Mouse (Mus musculus): ENCODE data around the gene Ttll5. TPM values are rescaled to one million over a fixed set of nuclear protein-coding genes. Genes with fewer than 3 reads are reported as not detected.
A peak's percentile ranks its signal among the peaks of the same experiment; 100 is the strongest.

Ttll5 gene
- polyA plus RNA-seq, 2 experiments, result 13.9 to 16.3 TPM

- ATAC-seq (ENCODE audit: low FRiP score, low read depth), result no peak
- Histone ChIP-seq H3K9ac (ENCODE audit: low read depth, low read length, severe bottlenecking) (no peak overlapping the region), H3K27ac (replicated peaks; ENCODE audit: low read depth, low read length) (no peak overlapping the region), H3K36me3 (ENCODE audit: control insufficient read depth, insufficient read depth, low read length) (no peaks in the 10 kb centered on the region), H3K27me3 (ENCODE audit: control insufficient read depth, insufficient read depth, low read length) (no peaks in the 10 kb centered on the region), H3K4me2 (replicated peaks; ENCODE audit: low read depth, low read length, severe bottlenecking) (no peak overlapping the region), H3K4me3 (replicated peaks; ENCODE audit: low read length) (no peak overlapping the region), H3K9me3 (ENCODE audit: control insufficient read depth, low read length) (no peaks in the 10 kb centered on the region), H3K4me1 (ENCODE audit: control insufficient read depth, insufficient read depth, low read length) (peaks cover 18% of the 10 kb centered on the region)
- TF ChIP-seq POLR2A (IDR thresholded peaks at IDR 0.05; ENCODE audit: borderline replicate concordance, extremely low read depth, insufficient read depth, insufficient read length), result no peak
- no peak for DNase-seq (ENCODE audit: low spot score)
- WGBS, result 81% methylated on average over 2 of the region's 2 CpGs
Measured at GRCm38 (mm10) chr12:86012195-86012594, 187.7 kb downstream of the Ttll5 start.

DNA sequence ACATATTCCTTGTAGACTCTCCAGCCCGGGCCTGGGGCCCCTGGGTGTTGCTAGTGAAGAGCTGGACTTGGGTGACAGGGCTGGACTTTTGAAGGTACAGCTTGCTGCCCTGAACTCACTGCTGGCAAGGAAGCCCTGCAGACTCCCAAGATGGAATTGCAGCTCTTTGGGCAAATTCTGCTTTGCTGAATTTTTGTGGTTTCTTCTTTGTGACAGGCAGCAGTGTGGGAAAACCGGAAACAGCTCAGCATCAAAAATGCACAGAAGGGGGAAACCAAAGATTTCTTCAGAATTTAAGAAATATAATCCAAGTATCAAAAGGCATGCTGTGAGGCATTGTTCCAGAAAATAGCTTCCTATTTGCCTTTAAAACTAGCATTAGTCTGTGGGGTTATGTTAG lies 189.7 kb downstream of the Ttll5 start:
- DNase-seq (ENCODE audit: low spot score) (no peak), ATAC-seq (ENCODE audit: low FRiP score, low read depth) (no peak)
- Histone ChIP-seq H3K4me3 (replicated peaks; ENCODE audit: low read length) (no peak overlapping the region), H3K27ac (replicated peaks; ENCODE audit: low read depth, low read length) (no peak overlapping the region), H3K4me1 (ENCODE audit: control insufficient read depth, insufficient read depth, low read length) (peaks cover 20% of the 10 kb centered on the region), H3K4me2 (replicated peaks; ENCODE audit: low read depth, low read length, severe bottlenecking) (no peak overlapping the region), H3K36me3 (ENCODE audit: control insufficient read depth, insufficient read depth, low read length) (no peaks in the 10 kb centered on the region), H3K27me3 (ENCODE audit: control insufficient read depth, insufficient read depth, low read length) (no peaks in the 10 kb centered on the region), H3K9me3 (ENCODE audit: control insufficient read depth, low read length) (no peaks in the 10 kb centered on the region), H3K9ac (ENCODE audit: low read depth, low read length, severe bottlenecking) (no peak overlapping the region)
- no peak for TF ChIP-seq POLR2A (IDR thresholded peaks at IDR 0.05; ENCODE audit: borderline replicate concordance, extremely low read depth, insufficient read depth, insufficient read length)
- WGBS, result 79% methylated on average over 2 of the region's 2 CpGs

GRCm38 (mm10) chr12:86014621-86015020 lies 190.2 kb downstream of the Ttll5 start:
- Histone ChIP-seq H3K9me3 (ENCODE audit: control insufficient read depth, low read length) (no peaks in the 10 kb centered on the region), H3K4me1 (ENCODE audit: control insufficient read depth, insufficient read depth, low read length) (peaks cover 20% of the 10 kb centered on the region), H3K36me3 (ENCODE audit: control insufficient read depth, insufficient read depth, low read length) (no peaks in the 10 kb centered on the region), H3K27me3 (ENCODE audit: control insufficient read depth, insufficient read depth, low read length) (no peaks in the 10 kb centered on the region), H3K4me3 (replicated peaks; ENCODE audit: low read length) (no peak overlapping the region), H3K4me2 (replicated peaks; ENCODE audit: low read depth, low read length, severe bottlenecking) (no peak overlapping the region), H3K9ac (ENCODE audit: low read depth, low read length, severe bottlenecking) (no peak overlapping the region), H3K27ac (replicated peaks; ENCODE audit: low read depth, low read length) (no peak overlapping the region)
- ATAC-seq (ENCODE audit: low FRiP score, low read depth) (no peak), DNase-seq (ENCODE audit: low spot score) (no peak)
- WGBS, result 82% methylated on average over 3 of the region's 3 CpGs
- no peak for TF ChIP-seq POLR2A (IDR thresholded peaks at IDR 0.05; ENCODE audit: borderline replicate concordance, extremely low read depth, insufficient read depth, insufficient read length)

DNA sequence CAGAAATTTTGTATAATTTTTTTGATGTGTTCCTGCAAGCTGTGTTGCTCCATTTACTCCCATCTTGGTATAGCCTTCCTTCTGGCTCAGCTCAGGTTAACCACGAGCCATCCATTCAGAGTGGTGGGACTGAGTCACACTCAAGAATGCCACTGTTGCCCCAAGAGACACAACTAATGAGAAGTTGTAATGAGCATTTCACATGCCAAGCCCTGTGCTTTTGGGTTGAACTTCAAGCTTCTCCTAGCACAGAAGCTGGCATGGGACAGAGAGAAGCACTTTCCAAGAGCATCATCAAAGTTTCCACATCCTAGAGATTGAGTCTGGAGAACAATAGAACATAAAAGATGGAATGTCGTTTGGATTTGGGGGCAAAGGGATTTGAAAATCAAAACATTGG lies 190.7 kb downstream of the Ttll5 start:
- Histone ChIP-seq H3K4me2 (replicated peaks; ENCODE audit: low read depth, low read length, severe bottlenecking) (no peak overlapping the region), H3K27ac (replicated peaks; ENCODE audit: low read depth, low read length) (no peak overlapping the region), H3K4me1 (ENCODE audit: control insufficient read depth, insufficient read depth, low read length) (peaks cover 20% of the 10 kb centered on the region), H3K27me3 (ENCODE audit: control insufficient read depth, insufficient read depth, low read length) (no peaks in the 10 kb centered on the region), H3K36me3 (ENCODE audit: control insufficient read depth, insufficient read depth, low read length) (no peaks in the 10 kb centered on the region), H3K9ac (ENCODE audit: low read depth, low read length, severe bottlenecking) (no peak overlapping the region), H3K4me3 (replicated peaks; ENCODE audit: low read length) (no peak overlapping the region), H3K9me3 (ENCODE audit: control insufficient read depth, low read length) (no peaks in the 10 kb centered on the region)
- DNase-seq (ENCODE audit: low spot score) (no peak), ATAC-seq (ENCODE audit: low FRiP score, low read depth) (no peak)
- 73% methylated on average over 2 of the region's 2 CpGs for WGBS
- no peak for TF ChIP-seq POLR2A (IDR thresholded peaks at IDR 0.05; ENCODE audit: borderline replicate concordance, extremely low read depth, insufficient read depth, insufficient read length)

DNA sequence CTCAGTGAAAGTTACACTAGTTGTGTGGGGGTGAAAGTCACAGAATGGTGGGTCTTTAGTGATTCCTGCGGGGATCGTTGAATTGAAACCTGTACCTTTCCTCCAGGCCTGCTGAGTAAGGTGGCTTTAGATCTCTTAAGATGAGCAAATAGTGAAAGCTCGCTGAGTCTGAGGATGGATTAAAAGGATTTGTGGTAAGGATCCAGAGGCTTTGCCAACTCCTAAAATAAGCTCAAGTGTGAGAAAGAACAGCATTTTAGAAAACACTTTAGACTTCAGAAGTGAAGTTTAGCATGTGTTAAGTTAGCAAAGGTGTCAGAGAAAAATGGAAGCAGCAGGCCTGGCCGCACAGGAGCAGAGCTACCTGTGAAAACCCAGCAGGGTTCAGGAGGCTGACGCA lies 192.9 kb downstream of the Ttll5 start:
- Histone ChIP-seq H3K36me3 (ENCODE audit: control insufficient read depth, insufficient read depth, low read length) (no peaks in the 10 kb centered on the region), H3K27ac (replicated peaks; ENCODE audit: low read depth, low read length) (0 out of 2 replicates have a peak overlapping the region, but pooled peaks have one; percentile 9), H3K9me3 (ENCODE audit: control insufficient read depth, low read length) (no peaks in the 10 kb centered on the region), H3K9ac (ENCODE audit: low read depth, low read length, severe bottlenecking) (no peak overlapping the region), H3K4me1 (ENCODE audit: control insufficient read depth, insufficient read depth, low read length) (peaks cover 25% of the 10 kb centered on the region), H3K4me2 (replicated peaks; ENCODE audit: low read depth, low read length, severe bottlenecking) (no peak overlapping the region), H3K27me3 (ENCODE audit: control insufficient read depth, insufficient read depth, low read length) (no peaks in the 10 kb centered on the region), H3K4me3 (replicated peaks; ENCODE audit: low read length) (no peak overlapping the region)
- 57% methylated on average over 5 of the region's 5 CpGs for WGBS
- no peak for TF ChIP-seq POLR2A (IDR thresholded peaks at IDR 0.05; ENCODE audit: borderline replicate concordance, extremely low read depth, insufficient read depth, insufficient read length)
- no peak for ATAC-seq (ENCODE audit: low FRiP score, low read depth)
- DNase-seq (ENCODE audit: low spot score), result no peak

- Histone ChIP-seq H3K4me2 (replicated peaks; ENCODE audit: low read depth, low read length, severe bottlenecking) (no peak overlapping the region), H3K27ac (replicated peaks; ENCODE audit: low read depth, low read length) (no peak overlapping the region), H3K36me3 (ENCODE audit: control insufficient read depth, insufficient read depth, low read length) (no peaks in the 10 kb centered on the region), H3K4me1 (ENCODE audit: control insufficient read depth, insufficient read depth, low read length) (peaks cover 40% of the 10 kb centered on the region), H3K27me3 (ENCODE audit: control insufficient read depth, insufficient read depth, low read length) (no peaks in the 10 kb centered on the region), H3K9me3 (ENCODE audit: control insufficient read depth, low read length) (no peaks in the 10 kb centered on the region), H3K9ac (ENCODE audit: low read depth, low read length, severe bottlenecking) (no peak overlapping the region), H3K4me3 (replicated peaks; ENCODE audit: low read length) (no peak overlapping the region)
- DNase-seq (ENCODE audit: low spot score), result no peak
- peak; percentile 20; the same call in 1 of the 2 replicates for ATAC-seq (ENCODE audit: low FRiP score, low read depth)
- 73% methylated on average over 6 of the region's 6 CpGs for WGBS
- TF ChIP-seq POLR2A (IDR thresholded peaks at IDR 0.05; ENCODE audit: borderline replicate concordance, extremely low read depth, insufficient read depth, insufficient read length), result no peak
Measured at GRCm38 (mm10) chr12:86021583-86021982, 197.1 kb downstream of the Ttll5 start.
